Mouse (Mus musculus) mature B cell (primary cell): ENCODE measurements around the gene Ppa1.
"Not testable (repeated sequence)": the region's sequence is repeated elsewhere in the genome, so short reads cannot be mapped to it uniquely, and the experiment has no call there.

Source experiments
- in situ Hi-C: fragments of 300-500 bp; cut with MboI; formaldehyde crosslinking; loops from 2 replicates; pipeline ENCODE4 v1.14.3; 2019

The Ppa1 gene

GRCm38 (mm10) chr10:61647790-61648736, at the start of gene Ppa1:
Gene Ppa1 (plus strand): TSS chr10:61648552.
- in situ Hi-C loops: loop anchor here (5.0 kb wide), 1 partner anchor 36 kb away; no protein-coding TSS in a partner anchor

GRCm38 (mm10) chr10:61599556-61600114, 48.7 kb upstream of the Ppa1 start:
- in situ Hi-C loops: no loop called here

- in situ Hi-C loops: no loop called here
Observed at GRCm38 (mm10) chr10:61602283-61603033, 45.9 kb upstream of the Ppa1 start.

- in situ Hi-C loops: no loop called here
Observed at GRCm38 (mm10) chr10:61604376-61605065, 43.8 kb upstream of the Ppa1 start.

GRCm38 (mm10) chr10:61605381-61605780, 43.0 kb upstream of the Ppa1 start:
- in situ Hi-C loops: not testable (repeated sequence)

GRCm38 (mm10) chr10:61605851-61606250, 42.5 kb upstream of the Ppa1 start:
- in situ Hi-C loops: no loop called here

- in situ Hi-C loops: no loop called here
Observed at GRCm38 (mm10) chr10:61608233-61608632, 40.1 kb upstream of the Ppa1 start.

- in situ Hi-C loops: loop anchor here (5.0 kb wide), 1 partner anchor 37 kb away; the partner anchor contains the start of gene Ppa1
Observed at GRCm38 (mm10) chr10:61610650-61611235, 37.6 kb upstream of the Ppa1 start.

GRCm38 (mm10) chr10:61614311-61614710, 34.0 kb upstream of the Ppa1 start:
- in situ Hi-C loops: loop anchor here (5.0 kb wide), 1 partner anchor 33 kb away; the partner anchor contains the start of gene Ppa1

- in situ Hi-C loops: no loop called here
Observed at GRCm38 (mm10) chr10:61618528-61618927, 29.8 kb upstream of the Ppa1 start.

GRCm38 (mm10) chr10:61621681-61622080, 26.7 kb upstream of the Ppa1 start:
- in situ Hi-C loops: no loop called here

- in situ Hi-C loops: not testable (repeated sequence)
Observed at GRCm38 (mm10) chr10:61623874-61624273, 24.5 kb upstream of the Ppa1 start.

GRCm38 (mm10) chr10:61624771-61625170, 23.6 kb upstream of the Ppa1 start:
- in situ Hi-C loops: no loop called here

- in situ Hi-C loops: no loop called here
Observed at GRCm38 (mm10) chr10:61625381-61626257, 22.7 kb upstream of the Ppa1 start.

GRCm38 (mm10) chr10:61626551-61626950, 21.8 kb upstream of the Ppa1 start:
- in situ Hi-C loops: no loop called here

GRCm38 (mm10) chr10:61627195-61627937, 21.0 kb upstream of the Ppa1 start:
- in situ Hi-C loops: no loop called here

- in situ Hi-C loops: no loop called here
Observed at GRCm38 (mm10) chr10:61627938-61628250, 20.5 kb upstream of the Ppa1 start.

GRCm38 (mm10) chr10:61632445-61632844, 15.9 kb upstream of the Ppa1 start:
- in situ Hi-C loops: no loop called here

GRCm38 (mm10) chr10:61637055-61637454, 11.3 kb upstream of the Ppa1 start:
- in situ Hi-C loops: no loop called here

- in situ Hi-C loops: no loop called here
Observed at GRCm38 (mm10) chr10:61640363-61640762, 8.0 kb upstream of the Ppa1 start.
